Mouse (Mus musculus): ENCODE results near the gene Fam124b. TPM values are rescaled to one million over a fixed set of nuclear protein-coding genes. Genes with fewer than 3 reads are reported as not detected.

Fam124b gene
- polyA plus RNA-seq, 1 experiment from 2014 or later: 1.7 TPM

GRCm38 (mm10) chr1:80165391-80165790, 52.9 kb downstream of the Fam124b start:
- Histone ChIP-seq H3K27me3 (ENCODE audit: control insufficient read depth, insufficient read depth, low read length) (no peaks in the 10 kb centered on the region), H3K4me1 (ENCODE audit: control insufficient read depth, insufficient read depth, low read length) (no peaks in the 10 kb centered on the region), H3K4me2 (replicated peaks; ENCODE audit: low read depth, low read length) (no peak overlapping the region), H3K9ac (replicated peaks; ENCODE audit: low read depth, low read length) (no peak overlapping the region), H3K4me3 (ENCODE audit: low read depth, low read length) (no peak overlapping the region), H3K36me3 (ENCODE audit: control insufficient read depth, insufficient read depth, low read length) (no peaks in the 10 kb centered on the region), H3K9me3 (ENCODE audit: control insufficient read depth, low read depth, low read length) (no peaks in the 10 kb centered on the region), H3K27ac (ENCODE audit: low read length) (no peak overlapping the region)
- 80% methylated on average over 5 of the region's 5 CpGs for WGBS
- ATAC-seq (ENCODE audit: insufficient number of reproducible peaks, insufficient read depth, low FRiP score, low read depth): no peak

- WGBS: 59% methylated on average over 6 of the region's 6 CpGs
- Histone ChIP-seq H3K27ac (ENCODE audit: low read length) (no peak overlapping the region), H3K4me3 (ENCODE audit: low read depth, low read length) (no peak overlapping the region), H3K27me3 (ENCODE audit: control insufficient read depth, insufficient read depth, low read length) (no peaks in the 10 kb centered on the region), H3K9me3 (ENCODE audit: control insufficient read depth, low read depth, low read length) (no peaks in the 10 kb centered on the region), H3K36me3 (ENCODE audit: control insufficient read depth, insufficient read depth, low read length) (no peaks in the 10 kb centered on the region), H3K9ac (replicated peaks; ENCODE audit: low read depth, low read length) (no peak overlapping the region), H3K4me2 (replicated peaks; ENCODE audit: low read depth, low read length) (no peak overlapping the region), H3K4me1 (ENCODE audit: control insufficient read depth, insufficient read depth, low read length) (no peaks in the 10 kb centered on the region)
- no peak for ATAC-seq (ENCODE audit: insufficient number of reproducible peaks, insufficient read depth, low FRiP score, low read depth)
Measured at GRCm38 (mm10) chr1:80162943-80163342, 55.3 kb downstream of the Fam124b start.

DNA sequence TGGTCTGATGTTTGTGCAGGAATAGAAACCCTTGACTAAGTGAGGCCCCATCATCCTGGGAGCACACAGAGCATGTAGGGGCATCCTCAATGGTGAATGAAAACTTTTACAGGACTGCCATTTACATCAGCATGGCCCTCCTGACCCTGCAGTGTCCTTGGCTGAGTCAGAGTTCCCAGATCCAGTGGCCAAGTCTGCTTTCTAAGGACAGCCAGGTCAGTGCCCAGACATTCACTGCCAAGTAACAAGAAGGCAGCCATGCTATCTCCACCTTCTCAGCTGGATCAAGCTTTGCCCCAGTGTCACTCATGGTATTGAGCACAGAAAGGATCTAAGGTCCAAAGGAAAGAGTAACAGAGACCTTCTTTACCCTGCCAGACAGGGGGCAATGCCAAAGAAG, 58.7 kb downstream of the Fam124b start:
- H3K4me2 ChIP-seq (replicated peaks; ENCODE audit: low read depth, low read length): no peak overlapping the region
- no peak for ATAC-seq (ENCODE audit: insufficient number of reproducible peaks, insufficient read depth, low FRiP score, low read depth)
- no peak overlapping the region for H3K9ac ChIP-seq (replicated peaks; ENCODE audit: low read depth, low read length)
- H3K27me3 ChIP-seq (ENCODE audit: control insufficient read depth, insufficient read depth, low read length): no peaks in the 10 kb centered on the region
- H3K27ac ChIP-seq (ENCODE audit: low read length): no peak overlapping the region
- H3K36me3 ChIP-seq (ENCODE audit: control insufficient read depth, insufficient read depth, low read length): no peaks in the 10 kb centered on the region
- no peak overlapping the region for H3K4me3 ChIP-seq (ENCODE audit: low read depth, low read length)
- H3K4me1 ChIP-seq (ENCODE audit: control insufficient read depth, insufficient read depth, low read length): no peaks in the 10 kb centered on the region
- H3K9me3 ChIP-seq (ENCODE audit: control insufficient read depth, low read depth, low read length): no peaks in the 10 kb centered on the region

- no peak overlapping the region for H3K9ac ChIP-seq (replicated peaks; ENCODE audit: low read depth, low read length)
- no peaks in the 10 kb centered on the region for H3K9me3 ChIP-seq (ENCODE audit: control insufficient read depth, low read depth, low read length)
- no peak for ATAC-seq (ENCODE audit: insufficient number of reproducible peaks, insufficient read depth, low FRiP score, low read depth)
- H3K27ac ChIP-seq (ENCODE audit: low read length): no peak overlapping the region
- H3K4me2 ChIP-seq (replicated peaks; ENCODE audit: low read depth, low read length): no peak overlapping the region
- H3K36me3 ChIP-seq (ENCODE audit: control insufficient read depth, insufficient read depth, low read length): no peaks in the 10 kb centered on the region
- H3K4me1 ChIP-seq (ENCODE audit: control insufficient read depth, insufficient read depth, low read length): no peaks in the 10 kb centered on the region
- H3K4me3 ChIP-seq (ENCODE audit: low read depth, low read length): no peak overlapping the region
- H3K27me3 ChIP-seq (ENCODE audit: control insufficient read depth, insufficient read depth, low read length): no peaks in the 10 kb centered on the region
- WGBS: 55% methylated on average over 1 of the region's 1 CpGs
Measured at GRCm38 (mm10) chr1:80154902-80155301, 63.4 kb downstream of the Fam124b start.

GRCm38 (mm10) chr1:80153125-80153716, 65.1 kb downstream of the Fam124b start:
- no peak for ATAC-seq (ENCODE audit: insufficient number of reproducible peaks, insufficient read depth, low FRiP score, low read depth)
- H3K9ac ChIP-seq (replicated peaks; ENCODE audit: low read depth, low read length): no peak overlapping the region
- no peak overlapping the region for H3K4me2 ChIP-seq (replicated peaks; ENCODE audit: low read depth, low read length)
- H3K27me3 ChIP-seq (ENCODE audit: control insufficient read depth, insufficient read depth, low read length): no peaks in the 10 kb centered on the region
- no peaks in the 10 kb centered on the region for H3K4me1 ChIP-seq (ENCODE audit: control insufficient read depth, insufficient read depth, low read length)
- H3K27ac ChIP-seq (ENCODE audit: low read length): no peak overlapping the region
- H3K36me3 ChIP-seq (ENCODE audit: control insufficient read depth, insufficient read depth, low read length): no peaks in the 10 kb centered on the region
- no peaks in the 10 kb centered on the region for H3K9me3 ChIP-seq (ENCODE audit: control insufficient read depth, low read depth, low read length)
- 75% methylated on average over 7 of the region's 7 CpGs for WGBS
- no peak overlapping the region for H3K4me3 ChIP-seq (ENCODE audit: low read depth, low read length)

GRCm38 (mm10) chr1:80150681-80151080, 67.6 kb downstream of the Fam124b start:
- H3K36me3 ChIP-seq (ENCODE audit: control insufficient read depth, insufficient read depth, low read length): no peaks in the 10 kb centered on the region
- H3K9ac ChIP-seq (replicated peaks; ENCODE audit: low read depth, low read length): no peak overlapping the region
- no peaks in the 10 kb centered on the region for H3K4me1 ChIP-seq (ENCODE audit: control insufficient read depth, insufficient read depth, low read length)
- ATAC-seq (ENCODE audit: insufficient number of reproducible peaks, insufficient read depth, low FRiP score, low read depth): no peak
- no peak overlapping the region for H3K4me2 ChIP-seq (replicated peaks; ENCODE audit: low read depth, low read length)
- no peaks in the 10 kb centered on the region for H3K9me3 ChIP-seq (ENCODE audit: control insufficient read depth, low read depth, low read length)
- H3K27ac ChIP-seq (ENCODE audit: low read length): no peak overlapping the region
- H3K27me3 ChIP-seq (ENCODE audit: control insufficient read depth, insufficient read depth, low read length): no peaks in the 10 kb centered on the region
- no peak overlapping the region for H3K4me3 ChIP-seq (ENCODE audit: low read depth, low read length)

Other genes with a start within 250 kb of the Fam124b start
- 51.7 and 57.0 TPM in 2 replicates for gene Cul3, start 122.0 kb upstream of the Fam124b start, polyA plus RNA-seq (2014; fragmentation: Nextera tagmentation; extraction: Ambion mirVana)
- not detected in 2 replicates for gene Gm45261, start 243.0 kb upstream of the Fam124b start, polyA plus RNA-seq (2014; fragmentation: Nextera tagmentation; extraction: Ambion mirVana)